Mouse (Mus musculus): ENCODE data around the gene Spocd1. TPM values are rescaled to one million over a fixed set of nuclear protein-coding genes. Genes with fewer than 3 reads are reported as not detected.

Spocd1 gene
- polyA plus RNA-seq, 1 experiment from 2014 or later = not detected

DNA sequence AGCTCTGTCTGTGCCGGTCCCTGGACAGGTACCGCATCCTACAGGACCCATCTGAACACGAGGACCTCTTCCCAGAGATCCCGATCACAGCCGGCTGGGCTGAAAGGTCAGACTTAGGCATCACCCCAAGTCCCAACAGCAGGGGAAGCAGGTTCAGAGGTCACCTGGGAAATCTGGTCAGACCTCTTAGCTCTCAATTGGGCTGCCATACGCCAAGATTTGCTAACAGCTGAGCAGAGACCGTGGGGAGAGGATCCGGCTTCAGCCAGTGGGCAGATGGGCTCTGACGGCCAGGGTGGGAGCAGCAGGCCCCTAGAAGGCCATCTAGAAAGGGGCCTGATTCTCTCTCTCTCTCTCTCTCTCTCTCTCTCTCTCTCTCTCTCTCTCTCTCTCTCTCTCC lies 45.2 kb downstream of the Spocd1 start:
- ATAC-seq (ENCODE audit: low FRiP score) = no peak
- Histone ChIP-seq H3K9ac (ENCODE audit: low read depth, low read length) (no peak overlapping the region), H3K9me3 (ENCODE audit: control insufficient read depth, low read length) (no peaks in the 10 kb centered on the region), H3K4me3 (ENCODE audit: low read depth, low read length) (no peak overlapping the region), H3K27me3 (ENCODE audit: control insufficient read depth, insufficient read depth, low read length) (peaks cover 4% of the 10 kb centered on the region; the same call in 1 of the 2 replicates), H3K27ac (ENCODE audit: low read depth, low read length) (no peak overlapping the region), H3K4me1 (replicated peaks; ENCODE audit: control insufficient read depth, insufficient read depth, low read length) (no peaks in the 10 kb centered on the region; the same call in 1 of the 2 replicates), H3K4me2 (replicated peaks; ENCODE audit: low read depth, low read length) (no peak overlapping the region), H3K36me3 (ENCODE audit: control insufficient read depth, insufficient read depth, low read length) (no peaks in the 10 kb centered on the region)
- WGBS = 61% methylated on average over 9 of the region's 9 CpGs
- DNase-seq (ENCODE audit: low spot score) = no peak

DNA sequence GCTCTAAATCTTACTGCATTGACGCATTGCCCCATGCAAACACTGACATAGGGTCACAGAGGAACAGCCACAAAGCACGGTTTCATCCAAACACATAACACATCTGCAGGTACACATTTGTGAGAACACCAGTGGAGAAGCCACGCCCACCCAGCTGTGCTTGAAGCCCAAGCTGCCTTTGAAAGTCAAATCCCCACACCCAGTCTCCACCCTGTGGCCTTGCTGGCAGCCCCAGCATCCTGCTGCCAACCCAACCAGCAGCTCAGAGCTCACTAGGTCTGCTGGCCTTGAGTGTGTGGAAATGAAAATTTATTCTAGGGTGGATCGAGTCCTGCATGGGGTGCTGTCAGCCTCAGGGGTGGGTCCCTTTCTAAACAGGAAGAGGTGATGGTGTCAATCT lies 48.2 kb downstream of the Spocd1 start:
- H3K9ac ChIP-seq (ENCODE audit: low read depth, low read length) = no peak overlapping the region
- H3K27me3 ChIP-seq (ENCODE audit: control insufficient read depth, insufficient read depth, low read length) = peaks cover 4% of the 10 kb centered on the region; the same call in 1 of the 2 replicates
- H3K27ac ChIP-seq (ENCODE audit: low read depth, low read length) = no peak overlapping the region
- no peaks in the 10 kb centered on the region for H3K9me3 ChIP-seq (ENCODE audit: control insufficient read depth, low read length)
- H3K36me3 ChIP-seq (ENCODE audit: control insufficient read depth, insufficient read depth, low read length) = no peaks in the 10 kb centered on the region
- no peak overlapping the region for H3K4me3 ChIP-seq (ENCODE audit: low read depth, low read length)
- no peak for DNase-seq (ENCODE audit: low spot score)
- no peak for ATAC-seq (ENCODE audit: low FRiP score)
- H3K4me2 ChIP-seq (replicated peaks; ENCODE audit: low read depth, low read length) = no peak overlapping the region
- H3K4me1 ChIP-seq (replicated peaks; ENCODE audit: control insufficient read depth, insufficient read depth, low read length) = no peaks in the 10 kb centered on the region
- WGBS = 75% methylated on average over 4 of the region's 4 CpGs

DNA sequence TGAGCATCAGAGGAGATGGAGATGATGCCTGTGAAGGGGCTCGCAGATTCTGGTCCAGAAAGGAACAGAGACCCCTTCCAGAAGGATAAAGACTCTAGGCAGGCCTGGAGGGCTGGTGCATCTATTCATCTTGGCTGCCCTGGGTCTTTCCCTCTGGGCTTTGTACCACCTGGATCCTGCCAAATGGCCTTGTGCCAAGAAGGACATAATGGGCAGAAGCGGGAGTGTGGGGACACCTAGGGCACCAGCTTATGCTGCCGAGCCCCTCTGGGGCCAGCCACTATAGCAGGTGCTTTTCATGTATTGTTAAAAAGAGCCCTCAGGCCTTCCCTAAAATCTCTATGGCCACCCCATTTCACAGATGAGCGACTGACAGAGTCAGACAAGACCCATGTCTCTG lies 49.2 kb downstream of the Spocd1 start:
- DNase-seq (ENCODE audit: low spot score) = no peak
- WGBS = 71% methylated on average over 4 of the region's 4 CpGs
- Histone ChIP-seq H3K27ac (ENCODE audit: low read depth, low read length) (no peak overlapping the region), H3K4me2 (replicated peaks; ENCODE audit: low read depth, low read length) (no peak overlapping the region), H3K4me1 (replicated peaks; ENCODE audit: control insufficient read depth, insufficient read depth, low read length) (0 out of 2 replicates have a peak, but pooled peaks cover 5% of the 10 kb centered on the region), H3K36me3 (ENCODE audit: control insufficient read depth, insufficient read depth, low read length) (no peaks in the 10 kb centered on the region), H3K4me3 (ENCODE audit: low read depth, low read length) (no peak overlapping the region), H3K9me3 (ENCODE audit: control insufficient read depth, low read length) (no peaks in the 10 kb centered on the region), H3K9ac (ENCODE audit: low read depth, low read length) (no peak overlapping the region), H3K27me3 (ENCODE audit: control insufficient read depth, insufficient read depth, low read length) (no peaks in the 10 kb centered on the region)
- ATAC-seq (ENCODE audit: low FRiP score) = no peak

DNA sequence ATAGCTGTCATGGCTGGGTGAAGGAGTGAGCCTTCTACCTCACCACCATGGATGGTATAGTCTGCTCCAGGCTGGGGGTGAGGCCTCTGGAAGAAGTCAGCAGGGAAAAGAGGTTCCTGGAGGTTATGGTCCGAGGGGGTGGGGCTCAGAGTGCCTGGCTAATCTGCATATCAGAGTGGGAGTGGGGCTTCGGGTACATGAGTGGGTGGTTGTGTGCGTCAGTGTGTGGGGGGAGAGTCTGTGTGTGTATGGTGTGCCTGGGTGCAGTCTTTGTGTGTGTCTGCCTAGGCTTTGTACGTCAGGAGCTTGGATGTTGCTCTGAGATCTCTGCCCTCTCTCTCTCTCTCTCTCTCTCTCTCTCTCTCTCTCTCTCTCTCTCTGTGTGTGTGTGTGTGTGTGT lies 49.9 kb downstream of the Spocd1 start:
- Histone ChIP-seq H3K4me1 (replicated peaks; ENCODE audit: control insufficient read depth, insufficient read depth, low read length) (peaks cover 7% of the 10 kb centered on the region; the same call in 1 of the 2 replicates), H3K27me3 (ENCODE audit: control insufficient read depth, insufficient read depth, low read length) (peaks cover 1% of the 10 kb centered on the region; the same call in 1 of the 2 replicates), H3K4me2 (replicated peaks; ENCODE audit: low read depth, low read length) (no peak overlapping the region), H3K36me3 (ENCODE audit: control insufficient read depth, insufficient read depth, low read length) (no peaks in the 10 kb centered on the region), H3K9ac (ENCODE audit: low read depth, low read length) (no peak overlapping the region), H3K9me3 (ENCODE audit: control insufficient read depth, low read length) (no peaks in the 10 kb centered on the region), H3K27ac (ENCODE audit: low read depth, low read length) (no peak overlapping the region), H3K4me3 (ENCODE audit: low read depth, low read length) (no peak overlapping the region)
- DNase-seq (ENCODE audit: low spot score) = no peak
- ATAC-seq (ENCODE audit: low FRiP score) = no peak
- 79% methylated on average over 4 of the region's 4 CpGs for WGBS

DNA sequence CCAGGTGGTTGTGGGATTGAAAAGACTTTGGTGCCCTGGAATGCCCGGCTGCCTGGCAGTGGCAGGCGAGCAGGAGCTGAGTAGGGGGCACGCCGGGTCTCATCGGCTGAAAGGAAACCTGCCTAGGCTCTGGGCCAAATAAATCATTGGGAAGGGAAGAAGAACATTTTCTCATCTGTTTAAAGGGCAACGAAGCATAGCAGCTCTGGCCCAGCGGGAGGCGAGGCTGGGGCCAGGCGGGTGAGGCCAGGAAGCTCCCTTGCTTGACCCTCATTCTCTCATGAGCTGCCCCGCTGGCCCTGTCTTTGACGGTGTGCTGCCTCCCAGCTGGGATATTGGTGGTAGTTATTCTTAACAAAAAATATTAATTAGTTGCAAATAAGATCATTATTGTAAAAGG lies 52.6 kb downstream of the Spocd1 start:
- Histone ChIP-seq H3K27me3 (ENCODE audit: control insufficient read depth, insufficient read depth, low read length) (peaks cover 17% of the 10 kb centered on the region), H3K4me3 (ENCODE audit: low read depth, low read length) (no peak overlapping the region), H3K9ac (ENCODE audit: low read depth, low read length) (no peak overlapping the region), H3K36me3 (ENCODE audit: control insufficient read depth, insufficient read depth, low read length) (no peaks in the 10 kb centered on the region), H3K4me2 (replicated peaks; ENCODE audit: low read depth, low read length) (no peak overlapping the region; the same call in 1 of the 2 replicates), H3K27ac (ENCODE audit: low read depth, low read length) (no peak overlapping the region), H3K9me3 (ENCODE audit: control insufficient read depth, low read length) (no peaks in the 10 kb centered on the region), H3K4me1 (replicated peaks; ENCODE audit: control insufficient read depth, insufficient read depth, low read length) (peaks cover 15% of the 10 kb centered on the region)
- DNase-seq (ENCODE audit: low spot score) (no peak), ATAC-seq (ENCODE audit: low FRiP score) (no peak)
- 29% methylated on average over 11 of the region's 11 CpGs for WGBS

DNA sequence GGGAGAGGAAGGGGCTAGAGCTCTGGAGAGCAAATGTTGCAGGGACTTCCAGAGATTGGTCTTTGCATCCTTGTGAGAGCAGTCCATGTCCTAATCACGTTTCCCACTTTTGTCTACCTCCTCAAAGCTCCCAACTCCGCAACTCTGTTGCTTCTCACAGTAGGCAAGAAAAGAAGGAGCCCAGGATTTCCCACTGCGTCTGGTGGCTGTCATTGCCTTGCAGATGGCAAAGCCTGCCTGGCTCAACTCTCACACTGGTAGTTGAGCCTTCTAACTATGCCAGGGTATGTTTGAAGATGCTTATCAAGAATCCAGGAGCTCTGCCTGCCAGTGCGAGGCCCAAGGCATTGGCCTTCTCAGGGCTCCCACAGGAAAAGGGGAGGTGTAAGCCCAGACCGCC lies 54.0 kb downstream of the Spocd1 start:
- H3K27me3 ChIP-seq (ENCODE audit: control insufficient read depth, insufficient read depth, low read length) = peaks cover 23% of the 10 kb centered on the region
- no peak overlapping the region for H3K27ac ChIP-seq (ENCODE audit: low read depth, low read length)

DNA sequence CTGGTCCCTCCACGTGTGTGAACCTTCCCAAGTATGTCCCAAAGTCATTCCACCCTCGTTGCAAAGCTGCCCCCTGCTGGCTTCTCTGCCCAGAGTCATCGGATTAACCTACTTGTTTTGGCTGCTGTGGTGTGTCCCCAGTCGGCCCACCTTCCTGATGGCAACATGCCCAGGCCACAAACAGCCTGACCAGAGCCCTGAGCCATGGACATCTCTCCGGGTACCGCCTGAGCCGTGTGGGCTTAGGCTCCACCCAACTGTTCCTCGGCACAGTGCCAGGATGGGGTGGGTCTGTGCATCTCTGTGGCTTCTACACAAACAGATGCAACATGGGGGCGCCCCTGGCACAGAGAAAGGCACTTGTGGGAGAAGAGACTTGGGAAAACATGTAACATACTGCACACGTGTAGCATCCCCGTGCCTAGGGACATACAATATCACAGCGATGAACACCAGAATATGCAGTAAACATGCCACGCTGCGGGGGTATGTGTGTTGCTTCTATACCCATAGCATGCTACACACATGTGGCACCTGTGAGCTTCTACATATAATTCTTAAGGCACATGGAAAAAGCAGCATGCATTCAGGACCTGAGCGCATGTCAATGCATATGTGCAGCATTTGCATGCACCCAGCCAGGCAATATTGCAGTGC lies 54.8 kb downstream of the Spocd1 start:
- H3K4me1 ChIP-seq (replicated peaks; ENCODE audit: control insufficient read depth, insufficient read depth, low read length) = peaks cover 24% of the 10 kb centered on the region
- H3K9ac ChIP-seq (ENCODE audit: low read depth, low read length) = no peak overlapping the region
- no peaks in the 10 kb centered on the region for H3K9me3 ChIP-seq (ENCODE audit: control insufficient read depth, low read length)
- H3K36me3 ChIP-seq (ENCODE audit: control insufficient read depth, insufficient read depth, low read length) = no peaks in the 10 kb centered on the region
- peaks cover 23% of the 10 kb centered on the region for H3K27me3 ChIP-seq (ENCODE audit: control insufficient read depth, insufficient read depth, low read length)
- H3K4me2 ChIP-seq (replicated peaks; ENCODE audit: low read depth, low read length) = peak overlapping the region; percentile 96
- DNase-seq (ENCODE audit: low spot score) (peak; percentile 75), ATAC-seq (ENCODE audit: low FRiP score) (no peak)
- H3K27ac ChIP-seq (ENCODE audit: low read depth, low read length) = 0 out of 2 replicates have a peak overlapping the region, but pooled peaks have one; percentile 24
- 6% methylated on average over 15 of the region's 15 CpGs for WGBS
- peak overlapping the region; percentile 74 for H3K4me3 ChIP-seq (ENCODE audit: low read depth, low read length)

More for the DNA sequence above, 54.0 kb downstream of the Spocd1 start:
- H3K4me1 ChIP-seq (replicated peaks; ENCODE audit: control insufficient read depth, insufficient read depth, low read length) = peaks cover 21% of the 10 kb centered on the region
- no peak overlapping the region for H3K4me3 ChIP-seq (ENCODE audit: low read depth, low read length)
- H3K4me2 ChIP-seq (replicated peaks; ENCODE audit: low read depth, low read length) = no peak overlapping the region
- H3K9me3 ChIP-seq (ENCODE audit: control insufficient read depth, low read length) = no peaks in the 10 kb centered on the region
- 17% methylated on average over 5 of the region's 5 CpGs for WGBS
- ATAC-seq (ENCODE audit: low FRiP score) (no peak), DNase-seq (ENCODE audit: low spot score) (no peak)
- H3K36me3 ChIP-seq (ENCODE audit: control insufficient read depth, insufficient read depth, low read length) = no peaks in the 10 kb centered on the region
- H3K9ac ChIP-seq (ENCODE audit: low read depth, low read length) = no peak overlapping the region

DNA sequence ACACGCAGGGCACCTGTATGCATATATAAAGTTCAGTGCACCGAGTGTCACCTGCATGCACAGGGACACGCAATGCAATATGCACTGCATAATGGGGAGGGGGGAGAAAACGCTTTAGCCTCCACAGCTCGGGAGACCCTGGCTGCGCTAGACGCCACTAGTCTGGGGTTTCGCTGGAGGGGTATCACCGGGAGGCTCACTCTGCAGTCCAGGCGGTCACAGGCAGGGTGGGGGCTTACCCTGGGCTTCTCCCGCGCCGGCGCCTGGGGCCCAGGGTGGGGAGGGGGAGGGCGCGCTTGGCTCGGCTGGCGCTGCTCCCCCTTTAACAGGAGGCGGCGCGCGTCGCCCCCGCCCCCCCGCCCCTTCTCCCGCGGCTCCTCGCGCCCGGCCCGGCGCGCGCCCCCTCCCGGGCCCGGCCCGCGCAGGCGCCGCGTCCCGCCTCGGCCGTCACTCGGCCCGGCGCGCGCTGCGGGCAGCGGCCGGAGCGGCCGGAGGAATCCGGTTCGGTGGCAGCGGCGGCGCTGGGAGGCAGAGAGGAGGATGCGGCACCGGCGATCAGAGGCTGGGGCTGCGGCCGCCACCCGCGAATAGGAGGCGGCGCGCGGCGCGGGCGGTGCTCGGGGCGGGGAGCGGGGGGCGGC lies 55.5 kb downstream of the Spocd1 start, which contains the start of gene Adgrb2:
Adgrb2 (plus strand) TSS at position 450 of the 641 bp plus-strand sequence.
- Histone ChIP-seq H3K9ac (ENCODE audit: low read depth, low read length) (peak within 1 kb of the TSS; percentile 77), H3K4me1 (replicated peaks; ENCODE audit: control insufficient read depth, insufficient read depth, low read length) (peaks cover 24% of the 10 kb centered on the region), H3K27me3 (ENCODE audit: control insufficient read depth, insufficient read depth, low read length) (peaks cover 23% of the 10 kb centered on the region), H3K9me3 (ENCODE audit: control insufficient read depth, low read length) (no peaks in the 10 kb centered on the region), H3K27ac (ENCODE audit: low read depth, low read length) (peak within 1 kb of the TSS; percentile 30; the same call in 1 of the 2 replicates), H3K4me2 (replicated peaks; ENCODE audit: low read depth, low read length) (peak within 1 kb of the TSS; percentile 96), H3K4me3 (ENCODE audit: low read depth, low read length) (peak within 1 kb of the TSS; percentile 74), H3K36me3 (ENCODE audit: control insufficient read depth, insufficient read depth, low read length) (no peaks in the 10 kb centered on the region)
- peak; percentile 67 for DNase-seq (ENCODE audit: low spot score)
- WGBS = 1% methylated on average over 18 of the region's 77 CpGs
- peak; percentile 20; the same call in 1 of the 2 replicates for ATAC-seq (ENCODE audit: low FRiP score)
